Mouse (Mus musculus) hindbrain, embryonic 10.5 days (tissue): ENCODE measurements at regions not wholly inside any gene's neighbourhood (a gene's known extent, or its start where the extent isn't known, plus 50 kb on each side); places are given as distances from the start of the nearest gene placed in this dataset.
A peak's percentile ranks its signal among the peaks of the same experiment; 100 is the strongest.

Experiments
- DNase-seq: peaks from one replicate; pipeline ENCODE4 v3.0.0-alpha.2; 2017; ENCODE audit warnings: low spot score
- H3K27ac ChIP-seq: fragments of 300-500 bp; sonication (generic); 2 replicates; pipeline ENCODE4 v1.5.1; 2016; ENCODE audit warnings: mild to moderate bottlenecking, moderate library complexity
- H3K27me3 ChIP-seq: fragments of 300-500 bp; sonication (generic); 2 replicates; pipeline ENCODE4 v1.6.1; 2016; ENCODE audit warnings: mild to moderate bottlenecking; ENCODE audit not compliant: poor library complexity, insufficient read depth, severe bottlenecking
- H3K36me3 ChIP-seq: fragments of 300-500 bp; sonication (generic); 2 replicates; pipeline ENCODE4 v1.6.1; 2016; ENCODE audit warnings: mild to moderate bottlenecking, moderate library complexity
- H3K4me1 ChIP-seq: fragments of 300-500 bp; sonication (generic); replicated peaks from 2 replicates; pipeline ENCODE4 v1.6.1; 2016; ENCODE audit warnings: mild to moderate bottlenecking
- H3K4me3 ChIP-seq: fragments of 300-500 bp; sonication (generic); 2 replicates; pipeline ENCODE4 v1.5.1; 2016; ENCODE audit warnings: mild to moderate bottlenecking, moderate library complexity
- H3K9me3 ChIP-seq: fragments of 300-500 bp; sonication (generic); 2 replicates; pipeline ENCODE4 v1.6.1; 2016; ENCODE audit warnings: mild to moderate bottlenecking, moderate library complexity
- WGBS: fragments of 180-500 bp; shearing (Covaris S2); methylation state at CpG from one replicate; pipeline ENCODE4 v1.1.7; 2016; 5-methylcytosine and 5-hydroxymethylcytosine counted together

DNA sequence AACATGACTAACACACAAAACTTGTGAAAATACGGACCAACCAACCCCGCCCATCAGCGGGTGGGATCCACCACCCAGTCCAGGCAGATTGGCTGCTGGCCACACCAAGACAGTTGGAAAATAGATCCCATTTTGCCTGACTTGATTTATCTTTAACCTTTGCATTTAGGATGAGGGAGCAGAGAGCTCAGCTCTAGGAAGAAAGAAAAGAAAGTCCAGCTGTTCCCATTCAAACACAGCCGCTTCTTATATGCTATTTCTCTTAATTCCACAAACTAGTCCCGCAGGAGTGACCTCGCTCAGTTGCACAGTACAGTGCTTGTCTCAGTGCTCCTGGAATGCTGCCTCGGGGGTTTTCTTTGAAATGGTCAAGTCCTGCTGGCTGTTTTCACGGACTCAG lies 217.6 kb upstream of the Daam1 start:
- no peaks in the 10 kb centered on the region for H3K9me3 ChIP-seq
- H3K27ac ChIP-seq, result no peak overlapping the region
- 73% methylated on average over 8 of the region's 8 CpGs for WGBS
- H3K4me1 ChIP-seq, result no peaks in the 10 kb centered on the region
- H3K36me3 ChIP-seq, result no peaks in the 10 kb centered on the region
- H3K4me3 ChIP-seq, result no peak overlapping the region
- no peaks in the 10 kb centered on the region for H3K27me3 ChIP-seq
- DNase-seq, result no peak

DNA sequence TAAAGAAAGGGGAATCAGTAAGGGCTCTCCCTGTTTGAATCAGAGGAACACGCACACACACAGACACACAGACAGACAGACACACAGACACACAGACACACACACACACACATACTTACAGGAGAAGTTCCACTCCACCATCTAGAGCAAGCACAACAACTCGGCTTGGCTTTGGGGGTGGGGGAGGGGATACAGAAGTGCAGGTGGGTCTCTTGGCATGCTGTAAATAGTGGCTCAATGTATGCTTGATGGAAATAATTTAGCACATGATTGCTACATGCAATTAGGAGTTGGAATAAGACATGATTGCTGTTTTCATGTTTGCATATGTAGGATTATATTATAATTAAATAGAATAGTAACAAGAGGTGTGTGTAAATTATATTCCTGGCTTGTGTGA lies 215.9 kb upstream of the Daam1 start:
- Histone ChIP-seq H3K27me3 (no peaks in the 10 kb centered on the region), H3K27ac (no peak overlapping the region), H3K4me3 (no peak overlapping the region), H3K9me3 (no peaks in the 10 kb centered on the region), H3K4me1 (peaks cover 7% of the 10 kb centered on the region; the same call in 1 of the 2 replicates), H3K36me3 (no peaks in the 10 kb centered on the region)
- DNase-seq, result no peak
- 82% methylated on average over 2 of the region's 2 CpGs for WGBS

DNA sequence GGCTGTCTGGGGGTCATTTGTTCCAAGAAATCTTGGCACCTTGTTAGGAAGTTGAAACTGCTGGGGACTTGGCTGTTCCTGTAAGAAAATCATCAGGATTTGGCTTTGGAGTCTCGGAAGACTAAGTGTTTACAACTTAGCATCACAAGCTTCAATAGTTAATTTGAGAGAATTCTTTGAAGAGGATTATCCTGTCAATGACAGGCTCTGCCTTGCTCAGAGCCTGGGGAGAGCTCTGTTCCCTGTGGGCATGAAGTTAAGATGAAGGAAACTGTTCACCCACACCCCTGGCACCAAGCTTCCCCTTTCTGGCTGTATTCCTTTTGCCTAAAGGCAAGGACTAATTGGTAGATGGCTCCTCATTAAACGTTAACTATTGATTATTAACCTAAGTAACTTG lies 215.5 kb upstream of the Daam1 start:
- Histone ChIP-seq H3K36me3 (no peaks in the 10 kb centered on the region), H3K27ac (no peak overlapping the region), H3K9me3 (no peaks in the 10 kb centered on the region), H3K4me3 (no peak overlapping the region), H3K4me1 (peaks cover 11% of the 10 kb centered on the region), H3K27me3 (no peaks in the 10 kb centered on the region)
- 79% methylated on average over 2 of the region's 2 CpGs for WGBS
- no peak for DNase-seq

DNA sequence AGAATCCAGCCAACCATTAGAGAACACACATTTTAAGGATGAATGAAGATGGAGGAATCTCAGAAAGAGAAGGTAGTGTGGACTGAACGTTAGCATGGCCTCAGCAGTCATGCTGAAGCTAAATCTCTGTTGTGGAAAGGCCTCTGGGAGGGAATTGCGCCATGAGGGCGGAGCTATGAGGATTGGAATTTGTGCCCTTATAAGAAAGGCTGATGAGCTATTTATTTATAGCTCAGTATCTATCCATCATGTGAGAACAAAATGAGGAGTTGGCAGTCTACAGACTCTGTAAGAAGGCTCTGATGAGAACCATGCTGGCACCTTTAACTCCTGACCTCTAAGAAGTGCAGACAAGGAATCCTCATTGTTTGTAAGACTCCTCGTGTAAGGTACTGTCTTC lies 214.8 kb upstream of the Daam1 start:
- H3K27ac ChIP-seq, result no peak overlapping the region
- no peak overlapping the region for H3K4me3 ChIP-seq
- H3K9me3 ChIP-seq, result no peaks in the 10 kb centered on the region
- DNase-seq, result no peak
- 84% methylated on average over 4 of the region's 4 CpGs for WGBS
- H3K27me3 ChIP-seq, result no peaks in the 10 kb centered on the region
- peaks cover 15% of the 10 kb centered on the region for H3K4me1 ChIP-seq
- H3K36me3 ChIP-seq, result no peaks in the 10 kb centered on the region

DNA sequence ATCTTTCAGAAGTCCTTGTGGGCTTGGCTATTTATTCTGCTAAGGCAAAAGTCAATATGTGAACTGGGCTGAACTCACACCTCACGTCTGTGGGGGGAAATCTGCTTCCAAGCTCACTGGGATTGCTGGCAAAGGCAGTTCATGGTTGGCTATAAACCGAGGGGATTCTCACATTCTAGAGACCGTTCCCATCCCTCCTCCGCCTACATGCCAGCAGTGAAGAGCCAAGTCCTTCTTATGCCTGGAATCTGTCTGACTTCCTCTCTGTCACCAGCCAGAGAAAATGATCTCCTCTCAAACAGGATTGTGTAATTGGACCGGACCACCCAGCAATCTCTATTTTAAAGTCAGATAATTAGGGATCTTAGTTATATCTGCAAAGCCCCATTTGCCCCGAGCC lies 212.4 kb upstream of the Daam1 start:
- Histone ChIP-seq H3K27me3 (no peaks in the 10 kb centered on the region), H3K4me3 (no peak overlapping the region), H3K9me3 (no peaks in the 10 kb centered on the region), H3K36me3 (no peaks in the 10 kb centered on the region), H3K4me1 (peaks cover 17% of the 10 kb centered on the region), H3K27ac (no peak overlapping the region)
- DNase-seq, result no peak
- 85% methylated on average over 6 of the region's 6 CpGs for WGBS

DNA sequence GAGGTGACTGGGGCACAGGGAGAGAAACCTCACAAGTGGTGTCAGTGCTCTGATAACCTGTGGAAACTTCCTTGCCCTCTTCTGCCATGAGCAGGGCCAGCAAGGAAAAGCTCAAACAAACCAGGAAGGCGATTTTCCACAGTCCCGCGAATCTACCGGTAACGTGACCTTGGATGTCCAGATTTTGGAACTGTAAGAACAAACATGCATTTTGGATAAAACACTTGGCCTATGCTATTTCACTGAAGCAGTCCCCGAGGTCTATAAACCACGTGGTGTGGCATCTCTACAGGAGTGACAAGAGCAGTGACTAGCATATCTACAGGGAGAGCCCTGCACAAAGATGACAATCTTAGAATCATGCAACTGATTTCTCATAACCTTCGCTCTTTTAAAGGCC lies 211.9 kb upstream of the Daam1 start:
- Histone ChIP-seq H3K27me3 (no peaks in the 10 kb centered on the region), H3K4me3 (no peak overlapping the region), H3K9me3 (no peaks in the 10 kb centered on the region), H3K4me1 (peaks cover 17% of the 10 kb centered on the region), H3K27ac (no peak overlapping the region), H3K36me3 (no peaks in the 10 kb centered on the region)
- no peak for DNase-seq
- WGBS, result 87% methylated on average over 8 of the region's 8 CpGs

DNA sequence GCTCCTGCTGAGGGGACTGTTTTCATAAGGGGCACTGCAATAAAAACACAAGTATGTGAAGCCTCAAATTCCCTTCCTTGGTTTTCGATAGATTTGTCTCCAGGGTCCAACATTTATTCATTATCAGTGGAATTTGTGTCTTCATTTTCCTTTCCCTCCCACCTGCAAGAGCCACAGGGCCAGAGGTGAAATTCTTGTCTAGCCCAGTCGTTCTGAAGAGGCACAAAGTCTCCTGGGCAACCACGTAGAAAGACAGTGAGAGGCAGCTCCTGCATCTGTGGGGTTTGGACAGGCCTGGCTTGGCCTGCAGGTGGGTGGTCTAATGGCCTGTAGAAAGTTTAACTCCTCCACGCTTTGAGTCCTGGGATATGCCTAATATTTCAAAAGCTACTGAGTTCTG lies 211.3 kb upstream of the Daam1 start:
- DNase-seq, result no peak
- no peak overlapping the region for H3K27ac ChIP-seq
- 29% methylated on average over 4 of the region's 4 CpGs for WGBS
- H3K36me3 ChIP-seq, result no peaks in the 10 kb centered on the region
- H3K27me3 ChIP-seq, result no peaks in the 10 kb centered on the region
- H3K4me3 ChIP-seq, result no peak overlapping the region
- peaks cover 22% of the 10 kb centered on the region for H3K4me1 ChIP-seq
- H3K9me3 ChIP-seq, result no peaks in the 10 kb centered on the region

DNA sequence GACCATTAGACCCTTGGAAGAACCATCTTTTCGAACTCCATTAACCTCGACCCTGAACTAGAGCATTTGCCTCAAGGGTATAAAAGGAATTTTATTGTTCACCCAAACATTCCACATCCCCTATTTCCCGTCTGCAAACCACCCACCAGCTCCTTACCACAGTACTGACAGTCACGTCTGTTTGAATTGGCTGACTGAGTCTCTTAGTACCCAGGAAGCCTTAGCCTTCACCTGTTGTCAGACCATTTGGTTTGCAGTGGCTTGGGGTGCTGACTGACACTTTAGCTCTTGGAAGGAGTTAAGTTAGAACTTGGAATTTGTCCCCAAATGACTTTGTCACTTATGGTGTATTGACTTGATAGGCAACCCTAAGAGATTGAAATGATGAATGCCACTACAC lies 209.3 kb upstream of the Daam1 start:
- peaks cover 31% of the 10 kb centered on the region for H3K4me1 ChIP-seq
- 55% methylated on average over 4 of the region's 4 CpGs for WGBS
- H3K27ac ChIP-seq, result no peak overlapping the region
- H3K27me3 ChIP-seq, result no peaks in the 10 kb centered on the region
- H3K4me3 ChIP-seq, result no peak overlapping the region
- no peak for DNase-seq
- H3K9me3 ChIP-seq, result no peaks in the 10 kb centered on the region
- no peaks in the 10 kb centered on the region for H3K36me3 ChIP-seq

DNA sequence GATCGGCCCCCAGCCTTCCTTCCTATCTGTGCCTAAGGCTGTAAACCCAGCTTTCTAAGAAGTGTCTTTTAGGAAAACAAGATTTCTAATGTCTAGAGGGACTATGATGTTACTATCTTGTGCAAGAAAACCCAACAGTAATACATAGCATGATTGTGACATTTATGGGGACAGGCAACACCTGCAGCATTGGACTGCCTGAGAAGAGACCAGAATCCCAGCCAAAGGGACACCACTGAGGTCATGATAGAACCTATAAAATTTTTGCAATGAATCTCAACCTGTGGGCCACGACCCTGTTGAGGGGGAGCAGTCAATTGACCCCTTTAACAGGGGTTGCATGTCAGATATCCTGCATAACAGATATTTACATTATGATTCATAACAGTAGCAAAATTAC lies 208.1 kb upstream of the Daam1 start:
- Histone ChIP-seq H3K27me3 (no peaks in the 10 kb centered on the region), H3K36me3 (no peaks in the 10 kb centered on the region), H3K4me1 (peaks cover 42% of the 10 kb centered on the region), H3K27ac (no peak overlapping the region), H3K4me3 (no peak overlapping the region), H3K9me3 (no peaks in the 10 kb centered on the region)
- DNase-seq, result no peak
- WGBS, result 83% methylated on average over 2 of the region's 2 CpGs

DNA sequence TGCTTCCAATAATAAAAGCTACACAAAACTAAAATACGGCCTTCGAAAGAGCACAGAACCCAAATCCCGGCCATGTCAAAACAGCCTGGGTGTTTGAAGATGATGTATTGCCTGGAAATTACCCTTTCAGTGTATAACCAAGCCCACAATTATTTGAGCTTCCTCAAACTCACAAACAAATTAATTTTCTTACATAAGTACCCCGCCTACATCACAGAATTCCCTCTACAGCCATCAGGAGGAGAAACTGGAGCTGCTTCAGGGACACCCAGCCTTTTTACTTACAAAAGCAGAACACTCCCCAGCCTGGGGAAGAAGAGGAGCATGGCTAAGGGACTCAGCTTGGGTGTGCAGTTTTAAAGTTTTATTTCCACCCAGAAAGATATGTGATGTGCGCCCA lies 207.6 kb upstream of the Daam1 start:
- Histone ChIP-seq H3K27me3 (no peaks in the 10 kb centered on the region), H3K4me3 (no peak overlapping the region), H3K9me3 (no peaks in the 10 kb centered on the region), H3K36me3 (no peaks in the 10 kb centered on the region), H3K4me1 (peaks cover 47% of the 10 kb centered on the region), H3K27ac (no peak overlapping the region)
- 93% methylated on average over 5 of the region's 5 CpGs for WGBS
- no peak for DNase-seq

DNA sequence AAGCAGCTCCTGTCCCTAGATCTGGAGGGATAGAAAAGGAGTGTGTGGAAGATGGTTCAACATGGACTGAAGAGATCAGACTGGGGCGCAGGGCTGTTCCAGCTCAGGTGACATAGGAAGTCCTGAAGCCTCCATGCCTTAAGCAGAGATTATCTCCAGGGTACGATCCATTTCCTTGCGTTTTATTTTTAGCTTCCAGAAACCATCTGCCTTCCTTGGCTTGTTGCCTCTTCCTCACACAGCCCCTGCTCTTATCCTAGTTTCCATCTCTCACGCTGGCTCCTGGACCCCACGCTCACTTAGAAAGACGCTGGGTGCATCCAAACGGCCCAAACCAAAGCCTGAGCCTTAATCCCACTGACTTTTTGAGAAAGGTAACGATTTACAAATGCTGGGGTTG lies 206.8 kb upstream of the Daam1 start:
- H3K4me1 ChIP-seq, result peaks cover 50% of the 10 kb centered on the region
- 91% methylated on average over 8 of the region's 8 CpGs for WGBS
- no peak overlapping the region for H3K4me3 ChIP-seq
- no peaks in the 10 kb centered on the region for H3K36me3 ChIP-seq
- no peaks in the 10 kb centered on the region for H3K27me3 ChIP-seq
- H3K9me3 ChIP-seq, result no peaks in the 10 kb centered on the region
- H3K27ac ChIP-seq, result no peak overlapping the region
- no peak for DNase-seq

DNA sequence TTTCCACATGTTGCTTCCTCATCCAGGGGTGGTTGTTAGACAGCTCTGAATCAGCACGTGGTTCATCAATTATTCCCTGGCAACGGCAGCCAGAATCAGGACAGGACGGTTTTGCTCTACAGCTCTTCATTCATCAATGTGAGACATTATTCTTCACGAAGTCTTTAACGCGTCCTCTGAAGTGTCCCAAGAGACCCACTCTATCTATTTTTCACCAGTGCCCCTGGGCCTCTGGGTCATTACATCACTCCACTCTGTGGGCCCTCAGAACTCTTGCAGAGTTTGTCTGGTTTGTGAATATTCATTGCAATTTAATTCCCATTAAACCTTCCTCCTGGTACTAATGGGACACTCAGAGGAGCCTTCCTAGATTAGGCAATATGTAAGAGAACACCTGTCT lies 206.2 kb upstream of the Daam1 start:
- no peak overlapping the region for H3K4me3 ChIP-seq
- WGBS, result 59% methylated on average over 6 of the region's 6 CpGs
- peaks cover 45% of the 10 kb centered on the region for H3K4me1 ChIP-seq

DNA sequence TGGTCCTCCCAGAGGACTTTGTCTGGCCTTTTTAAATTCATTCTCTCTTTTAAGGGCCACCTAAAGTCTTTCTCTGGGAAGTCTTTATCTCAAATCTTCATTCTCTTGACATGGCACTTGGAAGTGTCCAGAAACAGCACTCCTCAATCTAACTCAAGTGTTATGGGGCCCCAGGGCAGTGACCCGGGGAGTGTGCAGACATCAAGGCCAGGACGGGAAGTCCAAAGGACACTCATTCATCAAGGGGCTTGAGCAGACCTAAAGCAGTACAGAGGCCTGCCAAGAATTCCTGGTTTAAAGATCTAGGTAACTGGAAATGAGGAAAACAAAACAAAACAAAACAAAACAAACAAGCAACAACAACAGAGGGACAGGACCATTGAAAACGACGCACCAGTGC lies 205.8 kb upstream of the Daam1 start:
- H3K27ac ChIP-seq, result no peak overlapping the region
- peaks cover 41% of the 10 kb centered on the region for H3K4me1 ChIP-seq
- no peaks in the 10 kb centered on the region for H3K27me3 ChIP-seq
- H3K4me3 ChIP-seq, result no peak overlapping the region
- no peaks in the 10 kb centered on the region for H3K36me3 ChIP-seq
- no peaks in the 10 kb centered on the region for H3K9me3 ChIP-seq
- no peak for DNase-seq
- WGBS, result 70% methylated on average over 4 of the region's 4 CpGs

More for the DNA sequence above, 206.2 kb upstream of the Daam1 start:
- no peaks in the 10 kb centered on the region for H3K27me3 ChIP-seq
- DNase-seq, result no peak
- H3K9me3 ChIP-seq, result no peaks in the 10 kb centered on the region
- no peaks in the 10 kb centered on the region for H3K36me3 ChIP-seq
- H3K27ac ChIP-seq, result no peak overlapping the region

DNA sequence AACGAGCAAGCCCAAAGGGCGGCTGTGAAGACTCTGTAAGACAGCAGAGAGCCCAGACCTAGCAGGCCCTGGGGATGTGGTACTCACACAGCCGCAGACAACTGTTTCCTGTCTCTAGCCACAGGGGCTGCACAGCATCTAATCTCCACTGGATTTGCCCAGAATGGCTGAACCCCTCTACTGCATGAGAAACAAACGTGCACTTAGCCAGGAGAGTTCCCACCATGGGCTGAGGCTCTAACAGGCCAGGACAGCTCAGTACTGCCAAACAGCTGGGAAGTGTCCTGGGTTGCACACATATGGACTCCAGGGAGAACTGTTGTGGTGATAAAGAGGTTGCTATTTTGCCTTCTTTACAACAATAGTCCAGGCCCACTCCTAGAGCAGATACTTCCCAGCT lies 204.1 kb upstream of the Daam1 start:
- Histone ChIP-seq H3K9me3 (no peaks in the 10 kb centered on the region), H3K4me3 (no peak overlapping the region), H3K27me3 (no peaks in the 10 kb centered on the region), H3K4me1 (peaks cover 33% of the 10 kb centered on the region), H3K36me3 (no peaks in the 10 kb centered on the region), H3K27ac (0 out of 2 replicates have a peak overlapping the region, but pooled peaks have one; percentile 17)
- WGBS, result 73% methylated on average over 4 of the region's 4 CpGs
- DNase-seq, result no peak
